Mouse (Mus musculus) cerebellum, postnatal 14 days (tissue): Measurements from ENCODE around the gene Tmem269.

Experiments used
- DNase-seq, 2 experiments: peaks; one replicate each; pipeline ENCODE4 v3.0.0; 2021; ENCODE audit warnings: mixed read lengths in 2 of 2

Gene Tmem269

GRCm38 (mm10) chr4:119218169-119218568 lies at the start of gene Tmem269:
Tmem269 (minus strand) TSS chr4:119218217.
- no peak for DNase-seq

GRCm38 (mm10) chr4:119266606-119267005 lies 48.6 kb upstream of the Tmem269 start:
- DNase-seq = no peak

DNA sequence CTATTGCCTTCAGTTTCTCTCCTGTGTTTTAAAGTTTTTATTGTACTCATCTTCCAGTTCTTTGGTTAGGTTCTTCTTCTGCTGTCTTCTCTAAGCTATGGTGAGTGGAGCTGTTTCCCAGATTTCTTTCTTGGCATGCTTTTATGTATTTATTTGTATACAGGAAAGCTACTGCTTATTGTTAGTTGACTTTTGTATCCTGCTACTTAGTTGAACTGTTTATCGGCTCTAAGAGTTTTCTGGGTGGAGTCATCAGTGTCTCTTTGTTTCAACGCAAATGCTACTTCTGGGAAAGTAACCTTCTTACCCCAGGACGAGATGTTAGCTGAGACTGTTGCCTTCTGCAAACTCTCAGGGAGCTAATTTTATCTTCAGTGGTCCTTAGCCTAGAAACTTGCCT lies 45.4 kb upstream of the Tmem269 start:
- DNase-seq = no peak

DNA sequence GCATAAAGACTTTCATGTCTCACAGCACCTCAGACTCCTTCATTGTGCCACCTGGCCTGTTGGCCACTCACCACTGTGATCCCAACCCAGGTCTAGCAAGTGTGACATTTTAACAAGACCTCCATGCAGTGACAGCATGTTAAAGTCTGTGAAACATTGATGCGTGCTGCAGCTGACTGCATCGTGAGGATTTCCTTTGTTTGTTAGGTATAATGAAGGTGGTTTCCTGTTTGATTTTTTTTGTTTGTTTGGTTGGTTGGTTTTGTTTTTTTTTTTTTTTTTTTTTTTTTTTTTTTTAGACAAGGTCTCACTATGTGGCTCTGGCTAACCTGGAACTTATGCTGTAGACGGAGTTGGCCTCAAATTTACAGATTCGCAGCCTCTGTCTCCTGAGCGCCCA lies 44.5 kb upstream of the Tmem269 start:
- DNase-seq = no peak

- DNase-seq = no peak
Observed at GRCm38 (mm10) chr4:119261087-119261713, 43.2 kb upstream of the Tmem269 start.

DNA sequence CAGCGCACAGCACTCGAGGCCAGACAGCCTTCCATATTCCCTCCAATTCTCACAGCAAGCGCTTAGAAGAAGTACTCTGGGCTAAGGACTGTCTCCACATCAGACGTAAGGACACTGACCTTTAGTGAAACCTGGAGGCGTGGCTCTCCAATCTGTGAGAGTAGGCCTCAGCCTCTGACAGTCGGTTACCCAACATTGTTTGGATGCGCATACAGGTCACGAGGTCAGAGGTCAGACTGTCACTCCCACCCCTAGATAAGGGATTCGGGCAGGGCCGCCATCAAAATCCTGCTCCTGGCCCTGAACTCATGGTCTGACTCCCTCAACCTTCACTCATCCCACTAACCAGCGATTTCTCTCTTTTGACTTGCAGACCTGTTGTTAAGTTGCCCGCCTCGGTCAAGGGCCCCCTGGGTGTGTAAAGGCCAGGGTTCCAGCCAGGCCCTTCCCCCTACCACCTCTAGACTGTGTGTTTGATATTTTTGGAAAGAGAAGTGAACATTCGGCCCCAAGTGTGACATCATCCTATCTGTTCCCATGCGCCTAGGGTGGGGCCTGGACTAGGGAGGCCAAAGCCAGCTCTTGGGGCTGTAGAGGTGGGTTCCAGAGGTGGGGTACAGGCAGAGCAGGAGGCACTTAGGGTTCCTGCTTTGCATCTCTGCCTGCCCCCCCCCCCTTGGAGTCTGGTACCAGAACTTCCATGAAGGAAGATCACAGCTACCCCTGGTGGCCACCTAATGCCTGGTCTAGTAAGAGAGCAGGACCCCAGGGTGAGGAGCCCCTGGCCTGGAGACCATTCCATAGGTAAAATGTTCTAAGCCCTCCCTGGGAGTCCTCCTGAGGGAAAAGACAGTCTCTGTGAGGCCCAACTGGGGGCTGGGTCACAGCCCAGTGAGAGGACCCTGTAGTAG lies 41.6 kb upstream of the Tmem269 start:
- no peak for DNase-seq

DNA sequence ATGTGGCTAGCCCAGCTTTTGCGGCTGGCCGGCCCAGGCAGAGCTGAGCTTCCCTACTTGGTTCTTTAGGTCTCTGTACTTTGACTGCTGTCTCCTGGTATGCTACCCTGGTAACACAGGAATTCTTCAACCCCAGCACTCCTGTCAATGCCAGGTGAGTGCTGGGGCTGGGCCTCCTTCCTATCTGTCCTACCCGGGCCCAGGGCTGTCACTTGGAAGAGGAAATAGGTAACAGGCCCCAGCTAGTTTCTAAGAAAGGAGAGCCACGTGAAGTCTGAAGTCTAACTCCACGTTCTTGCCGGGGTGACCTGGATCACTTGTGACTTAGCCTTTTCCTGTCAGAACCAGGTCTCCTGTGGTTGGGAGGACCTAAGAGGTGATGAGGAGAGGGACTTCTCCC lies 39.1 kb upstream of the Tmem269 start:
- no peak for DNase-seq

DNA sequence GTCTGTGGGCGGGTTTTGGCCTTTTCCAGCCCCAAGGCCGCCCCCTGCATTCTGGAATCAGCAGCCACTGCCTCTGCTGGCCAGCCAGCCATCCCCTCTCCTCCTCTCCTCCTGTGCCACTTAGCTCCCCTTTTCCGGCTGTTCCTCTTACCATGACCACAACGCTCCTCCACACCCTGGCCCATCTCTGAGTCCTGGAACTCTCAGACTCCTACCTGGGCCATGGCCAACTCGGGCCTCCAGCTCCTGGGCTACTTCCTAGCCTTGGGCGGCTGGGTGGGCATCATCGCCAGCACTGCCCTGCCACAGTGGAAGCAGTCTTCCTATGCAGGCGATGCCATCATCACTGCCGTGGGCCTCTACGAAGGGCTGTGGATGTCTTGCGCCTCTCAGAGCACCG lies 37.3 kb upstream of the Tmem269 start, which contains the start of gene Cldn19:
Cldn19 (plus strand) TSS at position 64 of the 400 bp plus-strand sequence.
- peak in 1 of 2 experiments; percentile 34 for DNase-seq

DNA sequence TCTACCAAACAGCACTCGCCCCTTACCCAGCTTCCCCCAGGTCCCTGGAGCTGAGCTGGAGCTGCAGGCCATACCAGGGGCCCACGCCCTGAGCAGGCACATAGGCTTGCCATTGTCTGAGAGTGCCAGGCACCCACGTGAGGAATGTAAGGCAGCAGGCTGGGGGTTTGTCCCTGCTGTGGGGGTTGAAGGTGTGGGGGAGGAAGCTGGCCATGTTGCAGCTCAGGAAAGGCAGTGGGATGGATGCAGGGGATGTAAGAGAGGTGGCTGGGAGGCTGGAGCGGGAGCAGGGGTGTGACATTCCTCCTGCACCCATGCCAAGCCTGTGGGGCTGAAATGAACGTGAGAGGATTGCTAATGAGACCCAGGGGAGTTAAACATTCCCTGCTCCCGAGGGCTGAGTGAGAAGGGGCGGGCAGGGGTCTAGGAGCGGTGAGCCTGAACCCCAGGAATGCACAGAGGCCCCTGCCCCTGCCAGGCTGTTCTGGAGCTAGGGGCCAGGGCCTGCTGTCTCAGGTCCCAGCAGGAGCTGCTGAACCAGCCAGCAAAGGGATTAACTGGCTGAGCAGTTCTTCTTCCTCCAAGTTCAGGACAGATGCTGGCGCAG lies 36.1 kb upstream of the Tmem269 start:
- DNase-seq = peak; percentile 38 to 50

DNA sequence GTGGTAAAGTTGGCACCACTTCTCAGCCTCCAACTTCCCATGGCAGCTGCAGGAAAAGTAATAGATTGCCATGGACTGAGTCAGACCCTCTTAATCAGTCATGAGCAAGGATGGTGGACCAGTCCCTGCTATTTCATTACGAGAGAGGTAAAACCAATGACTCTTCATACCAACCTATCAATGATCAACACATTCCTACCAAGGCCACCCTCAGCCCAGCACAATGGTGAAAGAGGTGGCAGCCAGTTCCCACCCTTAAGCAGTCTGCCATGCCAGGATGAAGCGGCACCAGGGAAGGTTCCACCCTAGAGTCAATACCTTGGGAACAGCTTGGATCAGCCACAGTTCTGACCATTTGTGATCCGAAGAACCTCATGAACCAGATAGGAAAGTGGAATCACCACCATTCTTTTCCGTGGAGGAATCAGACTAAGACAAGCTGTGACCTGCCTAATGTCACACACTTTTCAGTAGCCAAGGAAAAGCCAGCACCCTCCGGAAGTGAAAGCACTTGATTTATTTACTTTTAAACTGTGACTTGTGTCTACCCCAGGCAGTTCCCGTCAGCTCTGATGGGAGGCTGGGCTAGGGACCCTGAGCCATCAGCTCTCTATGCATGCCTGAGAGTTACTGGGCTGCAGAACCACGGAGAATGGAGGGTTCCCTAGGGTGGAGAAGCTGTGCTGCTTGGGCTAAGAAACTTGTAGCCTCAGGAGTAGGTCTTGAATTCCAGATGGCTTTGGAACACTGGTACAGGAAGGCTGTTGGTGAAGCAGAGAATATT lies 34.2 kb upstream of the Tmem269 start:
- DNase-seq = no peak

GRCm38 (mm10) chr4:119248407-119248965 lies 30.5 kb upstream of the Tmem269 start:
- DNase-seq = peak; percentile 49 to 64

DNA sequence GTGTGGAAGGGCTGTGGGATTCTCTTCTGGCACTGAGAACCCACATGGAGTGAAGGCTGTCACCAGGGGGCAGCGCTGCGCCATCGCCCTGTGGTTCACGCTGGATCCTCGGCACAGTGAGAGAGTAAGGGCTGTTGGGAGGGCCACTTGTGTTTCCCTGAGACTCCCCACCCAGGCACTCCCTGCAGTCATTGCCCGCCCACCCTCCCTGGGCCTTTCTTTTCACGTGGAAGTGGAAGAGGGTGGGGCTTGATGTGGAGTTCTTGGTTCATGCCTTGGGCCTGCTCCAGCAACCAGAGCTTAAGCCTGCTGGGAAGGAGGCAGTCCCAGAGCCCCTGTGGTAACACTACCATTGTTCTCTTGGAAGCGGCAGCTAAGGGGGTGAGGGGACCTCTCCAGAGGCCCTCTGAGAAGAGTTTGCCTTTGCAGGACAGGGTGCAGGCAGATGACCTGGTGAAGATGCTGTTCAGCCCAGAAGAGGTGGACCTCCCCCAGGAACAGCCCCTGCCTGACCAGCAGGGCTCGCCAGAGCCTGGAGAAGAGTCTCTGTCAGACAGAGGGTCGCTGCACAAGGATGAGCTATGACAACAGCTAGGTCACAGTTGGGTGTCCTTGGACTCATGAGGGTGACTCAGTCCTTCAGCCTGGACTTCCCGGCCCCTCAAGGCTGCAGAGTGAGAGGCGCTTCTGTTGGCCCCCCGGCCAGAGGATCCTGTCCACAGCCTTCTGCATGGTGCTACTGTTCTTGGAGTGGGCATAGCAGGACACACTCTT lies 29.6 kb upstream of the Tmem269 start:
- DNase-seq = peak; percentile 53 to 65

DNA sequence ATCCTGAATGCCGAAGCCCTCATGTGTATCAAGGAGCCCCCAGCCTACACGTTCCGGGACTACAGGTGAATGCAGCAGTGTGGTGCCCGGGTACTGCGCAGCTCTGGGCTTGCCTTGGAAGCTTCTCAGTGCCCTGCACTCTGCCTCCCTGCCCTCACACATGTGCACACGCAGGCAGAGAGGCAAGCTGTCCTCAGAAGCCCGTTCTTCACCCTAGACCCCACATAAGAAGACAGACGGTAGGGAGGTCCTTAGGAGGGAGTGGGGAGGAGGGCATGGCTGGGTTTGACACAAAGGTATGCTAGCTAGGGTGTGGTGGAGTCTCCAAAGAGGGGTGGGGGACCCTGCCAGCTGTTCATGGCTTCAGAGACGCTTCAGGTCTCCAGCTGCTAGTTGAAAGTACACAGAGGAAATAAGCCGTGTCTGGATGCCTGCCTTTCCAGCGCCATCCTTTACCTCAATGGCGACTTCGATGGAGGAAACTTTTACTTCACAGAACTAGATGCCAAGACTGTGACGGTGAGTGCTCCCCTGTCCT lies 28.7 kb upstream of the Tmem269 start:
- DNase-seq = no peak

- DNase-seq = no peak
Observed at GRCm38 (mm10) chr4:119245961-119246360, 27.9 kb upstream of the Tmem269 start.

GRCm38 (mm10) chr4:119245556-119245955 lies 27.5 kb upstream of the Tmem269 start:
- peak; percentile 43 to 51 for DNase-seq

GRCm38 (mm10) chr4:119244468-119245240 lies 26.6 kb upstream of the Tmem269 start:
- DNase-seq = no peak

- no peak for DNase-seq
Observed at GRCm38 (mm10) chr4:119242571-119242970, 24.6 kb upstream of the Tmem269 start.

DNA sequence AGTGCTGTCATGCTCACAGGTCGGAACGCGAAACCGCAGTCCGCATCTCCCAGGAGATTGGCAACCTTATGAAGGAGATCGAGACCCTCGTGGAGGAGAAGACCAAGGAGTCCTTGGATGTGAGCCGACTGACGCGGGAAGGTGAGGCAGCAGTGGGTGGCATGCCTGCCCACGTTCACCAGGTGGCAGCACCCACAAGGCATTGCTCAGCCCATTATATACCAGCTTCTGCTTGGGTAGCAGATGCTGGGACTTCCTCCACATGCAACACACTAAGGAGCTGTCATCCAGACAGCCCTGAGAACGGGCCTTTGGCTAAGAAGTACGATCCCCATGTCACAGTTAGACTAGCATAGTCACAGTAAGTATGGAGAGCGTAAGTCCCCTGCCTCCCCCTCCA lies 23.6 kb upstream of the Tmem269 start:
- peak; percentile 47 to 72 for DNase-seq

GRCm38 (mm10) chr4:119239181-119239682 lies 21.2 kb upstream of the Tmem269 start:
- DNase-seq = peak; percentile 40 to 55

DNA sequence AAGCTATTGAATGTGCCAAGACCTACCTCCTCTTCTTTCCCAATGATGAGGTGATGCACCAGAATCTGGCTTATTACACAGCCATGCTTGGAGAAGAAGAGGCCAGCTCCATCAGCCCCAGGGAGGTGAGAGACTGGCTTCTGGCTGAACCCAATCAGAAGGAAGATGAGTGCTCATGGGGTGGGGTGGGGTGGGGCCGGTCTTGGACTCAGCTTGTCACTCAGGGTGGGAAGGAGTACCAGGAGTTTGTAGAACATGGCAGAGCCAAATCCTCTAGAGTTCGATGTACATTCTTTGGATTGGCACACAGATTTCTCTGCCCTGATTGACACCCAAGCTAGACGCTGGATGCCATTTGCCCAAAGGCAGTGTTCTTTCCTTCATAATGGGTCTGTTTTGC lies 20.6 kb upstream of the Tmem269 start:
- DNase-seq = no peak
